Comparison of ENCODE assay signal across 45 mouse cellular contexts in the genomic region with DNA sequence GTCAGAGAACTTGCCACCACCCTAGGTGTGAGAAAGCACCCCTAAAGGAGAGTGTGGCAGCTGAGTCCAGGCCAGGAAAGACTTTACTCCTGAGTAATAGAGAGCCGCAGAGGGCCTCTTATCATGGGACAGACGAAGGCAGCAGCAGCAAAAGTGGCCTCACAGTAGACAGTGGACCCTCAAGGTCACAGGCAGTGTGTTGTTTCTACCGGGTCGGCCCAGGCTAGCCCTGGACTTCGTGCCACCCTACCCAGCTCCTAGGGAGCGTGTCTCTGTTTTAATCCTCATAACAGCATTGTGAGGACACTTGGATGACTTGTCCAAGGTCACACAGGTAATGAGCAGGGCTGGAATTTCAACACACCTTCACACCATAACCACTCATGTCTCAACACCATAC. TPM values are rescaled to one million over a fixed set of nuclear protein-coding genes. Genes with fewer than 3 reads are reported as not detected.
"Had no signal": no experiment of that assay in that cellular context is flagged by ENCODE, and none has a peak within 500 bp of the region (broad histone marks: within the 10 kb centered on the region; RNA-seq: fewer than 3 reads in every experiment).

No protein-coding gene starts in this region.

- H3K4me3 ChIP-seq: limb, embryonic 10.5 days; limb, embryonic 12.5 days; limb, embryonic 13.5 days; limb, embryonic 15.5 days; liver, embryonic 12.5 days; liver, embryonic 13.5 days; liver, embryonic 15.5 days; lung, embryonic 15.5 days; megakaryocyte, embryonic 14.5 days; midbrain, embryonic 10.5 days; midbrain, embryonic 12.5 days; midbrain, embryonic 13.5 days; midbrain, embryonic 15.5 days; myocyte; neural tube, embryonic 12.5 days had no signal

- H3K27me3 ChIP-seq: midbrain, embryonic 15.5 days had no signal

- H3K4me2 ChIP-seq: limb, embryonic 12.5 days; limb, embryonic 13.5 days; limb, embryonic 15.5 days; liver, embryonic 11.5 days; liver, embryonic 12.5 days; liver, embryonic 13.5 days; liver, embryonic 15.5 days; lung, embryonic 14.5 days; lung, embryonic 15.5 days; midbrain, embryonic 11.5 days; midbrain, embryonic 12.5 days; midbrain, embryonic 13.5 days; midbrain, embryonic 15.5 days; neural tube, embryonic 12.5 days had no signal

- DNase-seq: left cerebral cortex, postnatal 4 days; liver; liver, embryonic 13.5 days; liver, postnatal 0 days; lung, adult 18-20 months; lung, adult 2 months; lung, embryonic 14.5 days; lung, postnatal 10 days; lung, postnatal 14 days; lung, postnatal 36 days had no signal

- H3K9me3 ChIP-seq: limb, embryonic 10.5 days; limb, embryonic 12.5 days; limb, embryonic 13.5 days; limb, embryonic 15.5 days; liver, embryonic 12.5 days; liver, embryonic 13.5 days; liver, embryonic 15.5 days; lung, embryonic 15.5 days; midbrain, embryonic 10.5 days; midbrain, embryonic 12.5 days; midbrain, embryonic 13.5 days; midbrain, embryonic 15.5 days; neural tube, embryonic 12.5 days had no signal

- H3K27ac ChIP-seq: limb, embryonic 10.5 days; limb, embryonic 12.5 days; limb, embryonic 13.5 days; limb, embryonic 15.5 days; liver, embryonic 12.5 days; liver, embryonic 13.5 days; liver, embryonic 14.5 days; liver, embryonic 15.5 days; lung, embryonic 15.5 days; macrophage; midbrain, embryonic 10.5 days; midbrain, embryonic 12.5 days; midbrain, embryonic 13.5 days; midbrain, embryonic 15.5 days; neural tube, embryonic 12.5 days had no signal

- H3K9ac ChIP-seq: limb, embryonic 12.5 days; limb, embryonic 13.5 days; limb, embryonic 15.5 days; liver, embryonic 12.5 days; liver, embryonic 13.5 days; liver, embryonic 14.5 days; liver, embryonic 15.5 days; liver, postnatal 0 days; lung, embryonic 14.5 days; lung, embryonic 15.5 days; midbrain, embryonic 12.5 days; midbrain, embryonic 13.5 days; midbrain, embryonic 15.5 days had no signal

- ATAC-seq: liver, embryonic 12.5 days; liver, postnatal 0 days; lung, postnatal 0 days; midbrain, embryonic 13.5 days; midbrain, embryonic 15.5 days; midbrain, embryonic 16.5 days had no signal

RNA-seq across cellular contexts. Expression of a gene that starts 2.9 kb away (rescaled TPM):
- total RNA-seq: liver, adult 2 months; megakaryocyte progenitor cell, adult 5-6 weeks; megakaryocyte, adult 5-6 weeks; megakaryocyte-erythroid progenitor cell, adult 5-6 weeks; monocyte, adult 5-6 weeks had no signal
- polyA plus RNA-seq: liver, adult 2 months; liver, embryonic 15.5 days; liver, embryonic 16.5 days; liver, postnatal 0 days; myocyte had no signal

RNA-seq across cellular contexts. Expression of a gene that starts 18.7 kb away (rescaled TPM):
- total RNA-seq: left cerebral cortex, postnatal 10 days; left cerebral cortex, postnatal 14 days; left cerebral cortex, postnatal 25 days; left cerebral cortex, postnatal 36 days; left cerebral cortex, postnatal 4 days; liver, adult 2 months; megakaryocyte progenitor cell, adult 5-6 weeks; megakaryocyte, adult 5-6 weeks; megakaryocyte-erythroid progenitor cell, adult 5-6 weeks; midbrain, postnatal 0 days; monocyte, adult 5-6 weeks had no signal
- polyA plus RNA-seq: limb, embryonic 10.5 days; limb, embryonic 11.5 days; limb, embryonic 12.5 days; limb, embryonic 13.5 days; limb, embryonic 14.5 days; limb, embryonic 15.5 days; liver, adult 2 months; liver, embryonic 11.5 days; liver, embryonic 12.5 days; liver, embryonic 13.5 days; liver, embryonic 14.5 days; liver, embryonic 15.5 days; liver, embryonic 16.5 days; liver, postnatal 0 days; lung, adult 2 months; lung, embryonic 14.5 days; lung, embryonic 15.5 days; lung, embryonic 16.5 days; lung, postnatal 0 days; macrophage; midbrain, embryonic 10.5 days; midbrain, embryonic 11.5 days; midbrain, embryonic 12.5 days; midbrain, embryonic 13.5 days; midbrain, embryonic 15.5 days; midbrain, embryonic 16.5 days; myocyte; neural tube, embryonic 11.5 days; neural tube, embryonic 12.5 days had no signal
